Mouse (Mus musculus) thymus, adult 2 months (tissue): Measurements from ENCODE around the gene Mthfd2. TPM values are rescaled to one million over a fixed set of nuclear protein-coding genes. Genes with fewer than 3 reads are reported as not detected.

ENCODE experiments used
- DNase-seq: peaks from one replicate; pipeline ENCODE4 v3.0.0; 2021
- H3K27ac ChIP-seq: fragments of 200-500 bp; 2 replicates; pipeline ENCODE4 v1.5.1; 2012; ENCODE audit warnings: low read length, control low read depth; ENCODE audit not compliant: control insufficient read depth, insufficient read depth
- H3K27me3 ChIP-seq: fragments of 200-500 bp; 2 replicates; pipeline ENCODE4 v1.6.1; 2012; ENCODE audit warnings: mild to moderate bottlenecking, low read length, moderate library complexity, mixed read lengths; ENCODE audit not compliant: control insufficient read depth, insufficient read depth
- H3K36me3 ChIP-seq: fragments of 200-500 bp; 2 replicates; pipeline ENCODE4 v1.6.1; 2012; ENCODE audit warnings: mild to moderate bottlenecking, low read length, moderate library complexity; ENCODE audit not compliant: control insufficient read depth, insufficient read depth
- H3K4me1 ChIP-seq: fragments of 200-500 bp; replicated peaks from 2 replicates; pipeline ENCODE4 v1.6.1; 2012; ENCODE audit warnings: low read length; ENCODE audit not compliant: control insufficient read depth, insufficient read depth
- H3K4me3 ChIP-seq: fragments of 200-500 bp; 2 replicates; pipeline ENCODE4 v1.5.1; 2012; ENCODE audit warnings: mild to moderate bottlenecking, low read length, control low read depth, moderate library complexity; ENCODE audit not compliant: control insufficient read depth, insufficient read depth
- CTCF ChIP-seq: fragments of 200-500 bp; IDR thresholded peaks from 2 replicates; pipeline ENCODE4 v1.5.1; 2012; ENCODE audit warnings: mild to moderate bottlenecking, control low read depth, low read length, moderate library complexity, borderline replicate concordance; ENCODE audit not compliant: control insufficient read depth, poor library complexity, insufficient read depth; ENCODE audit errors: extremely low read depth
- POLR2A ChIP-seq: fragments of 200-500 bp; IDR thresholded peaks from 2 replicates; pipeline ENCODE4 v1.6.1; 2012; ENCODE audit warnings: mild to moderate bottlenecking, low read length, control low read depth, moderate library complexity; ENCODE audit not compliant: control insufficient read depth, poor library complexity, insufficient read depth; ENCODE audit errors: extremely low read depth
- WGBS: fragments of 180-500 bp; shearing (Covaris S2); methylation state at CpG from one replicate; pipeline ENCODE4 v1.1.7; 2018; 5-methylcytosine and 5-hydroxymethylcytosine counted together
- polyA plus RNA-seq: library from polyadenylated mRNA; depleted of rRNA; stranded (reverse); fragments of >200 nt; gene quantifications from 2 replicates; pipeline ENCODE4 v1.2.3, GENCODE M21; 2012

The Mthfd2 gene
- polyA plus RNA-seq, 1 experiment = 15.9 TPM

DNA sequence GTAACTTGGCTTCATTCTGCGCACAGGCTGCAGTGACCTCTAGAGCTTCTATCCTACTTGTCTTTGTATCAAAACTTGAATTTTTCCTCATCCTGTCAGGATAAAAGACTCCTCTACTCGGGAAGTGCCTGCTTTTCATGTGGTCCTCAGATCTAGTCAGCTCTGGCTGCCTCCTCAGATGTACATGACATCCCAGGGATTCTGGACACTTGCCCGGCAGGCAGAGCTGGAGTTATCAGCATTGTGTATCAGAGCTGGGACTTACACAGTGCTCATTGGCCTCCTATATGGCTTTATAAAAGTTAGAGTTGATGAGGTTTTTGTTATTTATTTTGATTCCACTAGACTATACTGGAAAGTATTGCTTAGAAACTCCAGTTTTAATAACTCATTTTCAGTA is 15.7 kb upstream of the Mthfd2 start:
- WGBS = 88% methylated on average over 3 of the region's 3 CpGs
- Histone ChIP-seq H3K4me3 (no peak overlapping the region), H3K36me3 (peaks cover 67% of the 10 kb centered on the region), H3K27ac (no peak overlapping the region), H3K4me1 (no peaks in the 10 kb centered on the region), H3K27me3 (no peaks in the 10 kb centered on the region)
- no peak for TF ChIP-seq CTCF
- no peak for TF ChIP-seq POLR2A
- no peak for DNase-seq

DNA sequence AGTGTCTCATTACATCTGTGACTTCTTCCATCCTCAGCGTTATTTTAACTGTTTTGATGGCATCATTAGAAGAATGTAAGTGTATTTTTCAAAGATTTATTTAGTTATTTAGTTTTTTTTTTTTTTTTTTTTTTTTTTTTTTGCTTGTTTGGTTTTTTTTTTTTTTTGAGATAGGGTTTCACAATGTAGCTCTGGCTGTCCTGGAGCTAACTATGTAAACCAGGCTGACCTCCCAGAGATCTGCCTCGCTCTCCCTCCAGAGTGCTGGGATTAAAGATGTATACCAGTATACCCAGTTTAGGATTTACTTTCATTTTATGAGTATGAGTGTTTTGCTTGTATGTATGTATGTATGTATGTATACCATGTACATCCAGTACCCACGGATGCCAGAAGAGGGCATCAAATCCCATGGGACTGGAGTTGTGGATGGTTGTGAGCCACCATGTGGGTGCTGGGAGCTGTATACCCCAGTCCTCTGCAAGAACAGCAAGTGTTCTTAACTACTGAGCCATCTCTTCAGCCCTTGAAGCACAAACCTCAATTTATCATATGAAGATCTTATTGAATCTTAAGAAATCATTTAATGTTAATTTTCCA is 2.0 kb upstream of the Mthfd2 start:
- no peak for TF ChIP-seq CTCF
- Histone ChIP-seq H3K4me3 (no peak overlapping the region), H3K4me1 (peaks cover 5% of the 10 kb centered on the region), H3K27me3 (no peaks in the 10 kb centered on the region), H3K36me3 (peaks cover 35% of the 10 kb centered on the region), H3K27ac (no peak overlapping the region)
- no peak for DNase-seq
- WGBS = 91% methylated on average over 3 of the region's 3 CpGs

DNA sequence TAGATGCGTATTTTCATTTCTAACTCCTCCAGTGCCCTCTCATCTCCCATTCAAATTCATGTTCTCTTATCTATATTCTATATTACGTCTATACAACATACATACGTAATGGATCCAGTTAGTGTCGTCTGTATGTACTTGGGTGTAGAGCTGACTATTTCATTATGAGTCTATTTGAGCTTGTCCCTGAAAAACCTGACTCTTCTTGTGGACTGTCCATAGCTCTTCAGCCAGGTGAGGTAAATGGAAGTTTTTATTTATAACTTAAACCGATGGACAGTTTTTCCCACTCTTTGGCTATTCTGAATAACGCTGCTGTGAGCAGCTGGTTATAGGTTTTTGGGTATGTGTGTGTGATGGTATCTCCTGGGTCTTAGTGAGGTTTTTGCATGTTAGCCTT is 1.1 kb upstream of the Mthfd2 start:
- Histone ChIP-seq H3K36me3 (peaks cover 26% of the 10 kb centered on the region), H3K27ac (no peak overlapping the region), H3K27me3 (no peaks in the 10 kb centered on the region), H3K4me1 (peaks cover 5% of the 10 kb centered on the region), H3K4me3 (peak overlapping the region; percentile 77; the same call in 1 of the 2 replicates)
- WGBS = 33% methylated on average over 6 of the region's 6 CpGs
- no peak for DNase-seq
- TF ChIP-seq CTCF (no peak), POLR2A (no peak)

DNA sequence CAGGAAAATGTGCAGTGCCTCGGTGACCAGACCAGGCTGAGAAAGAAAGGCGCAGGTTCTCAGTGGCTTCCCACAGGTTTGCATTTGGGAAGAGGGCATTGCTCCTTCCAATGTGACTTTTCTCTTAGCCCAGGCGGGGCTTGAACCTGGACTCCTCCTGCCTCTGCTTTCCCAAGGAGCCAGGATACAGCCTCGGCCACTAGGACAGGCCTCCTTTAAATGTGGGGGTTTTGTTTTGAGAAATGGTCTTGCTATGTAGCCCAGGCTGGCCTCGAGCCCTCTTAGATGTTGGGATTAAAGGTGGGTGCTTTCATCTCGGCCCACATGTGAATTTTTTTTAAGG is 657 bp upstream of the Mthfd2 start:
- under 1% methylated on average over 6 of the region's 6 CpGs for WGBS
- peaks cover 22% of the 10 kb centered on the region for H3K36me3 ChIP-seq
- H3K27me3 ChIP-seq = no peaks in the 10 kb centered on the region
- DNase-seq = no peak
- peak overlapping the region; percentile 77 for H3K4me3 ChIP-seq
- TF ChIP-seq CTCF (no peak), POLR2A (no peak)
- H3K27ac ChIP-seq = no peak overlapping the region
- H3K4me1 ChIP-seq = peaks cover 5% of the 10 kb centered on the region

DNA sequence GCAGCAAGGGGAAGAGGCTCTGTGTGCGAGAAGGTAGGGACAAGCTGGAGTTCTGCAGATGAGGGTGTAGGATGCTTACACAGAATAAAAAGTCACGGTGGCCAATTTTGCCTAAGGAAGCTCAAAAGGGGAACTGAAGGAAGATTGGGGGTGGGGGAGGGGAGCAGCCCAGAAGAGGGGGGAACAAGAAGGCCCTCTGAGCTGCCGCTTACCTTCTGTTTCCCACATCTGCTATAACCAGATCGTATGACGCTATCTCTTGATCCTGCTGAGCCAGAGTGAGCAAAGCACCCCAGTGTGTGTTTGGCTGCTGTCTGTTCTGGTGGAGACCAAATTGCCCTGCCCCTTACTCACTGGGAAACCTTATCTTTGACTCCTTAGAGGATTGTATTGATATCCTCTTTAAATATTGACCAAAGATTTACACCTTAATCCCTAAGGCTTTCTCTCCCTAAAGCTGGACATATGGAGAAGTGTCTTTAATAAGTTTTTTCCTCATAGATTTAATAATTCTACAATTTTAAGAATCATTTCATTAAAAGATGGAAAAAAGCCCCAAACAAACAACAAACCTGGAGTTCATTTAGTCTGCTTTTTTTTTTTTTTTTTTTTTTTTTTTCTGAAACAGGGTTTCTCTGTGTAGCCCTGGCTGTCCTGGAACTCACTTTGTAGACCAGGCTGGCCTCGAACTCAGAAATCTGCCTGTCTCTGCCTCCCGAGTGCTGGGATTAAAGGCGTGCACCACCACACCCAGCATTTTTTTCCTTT is 1.9 kb downstream of the Mthfd2 start:
- no peak for DNase-seq
- no peak overlapping the region for H3K27ac ChIP-seq
- TF ChIP-seq POLR2A (no peak), CTCF (no peak)

DNA sequence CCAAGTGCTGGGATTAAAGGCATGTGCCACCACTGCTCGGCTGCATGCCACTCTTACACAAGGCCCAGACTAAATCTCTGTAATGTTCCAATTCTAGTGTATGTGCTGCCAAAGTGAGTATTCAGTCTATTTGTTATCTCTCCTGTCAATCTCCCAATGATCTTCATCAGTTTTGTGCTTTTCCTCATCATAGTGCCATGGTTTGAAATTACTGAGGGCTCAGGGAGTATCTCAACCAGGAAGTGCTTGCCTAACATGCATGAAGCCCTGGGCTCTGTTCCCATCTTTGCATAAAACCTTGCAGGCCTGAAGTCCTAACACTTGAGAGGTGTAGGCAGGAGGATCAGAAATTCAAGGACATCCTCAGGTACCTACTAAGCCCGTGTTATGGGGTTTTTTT is 2.9 kb downstream of the Mthfd2 start:
- DNase-seq = no peak
- 55% methylated on average over 2 of the region's 2 CpGs for WGBS
- TF ChIP-seq POLR2A (no peak), CTCF (no peak)
- no peak overlapping the region for H3K27ac ChIP-seq
- H3K4me3 ChIP-seq = no peak overlapping the region
- no peaks in the 10 kb centered on the region for H3K36me3 ChIP-seq
- H3K4me1 ChIP-seq = peaks cover 5% of the 10 kb centered on the region
- H3K27me3 ChIP-seq = no peaks in the 10 kb centered on the region

More for the DNA sequence above, 1.9 kb downstream of the Mthfd2 start:
- Histone ChIP-seq H3K36me3 (peaks cover 1% of the 10 kb centered on the region; the same call in 1 of the 2 replicates), H3K4me1 (peaks cover 5% of the 10 kb centered on the region), H3K4me3 (no peak overlapping the region), H3K27me3 (no peaks in the 10 kb centered on the region)
- 61% methylated on average over 8 of the region's 8 CpGs for WGBS

DNA sequence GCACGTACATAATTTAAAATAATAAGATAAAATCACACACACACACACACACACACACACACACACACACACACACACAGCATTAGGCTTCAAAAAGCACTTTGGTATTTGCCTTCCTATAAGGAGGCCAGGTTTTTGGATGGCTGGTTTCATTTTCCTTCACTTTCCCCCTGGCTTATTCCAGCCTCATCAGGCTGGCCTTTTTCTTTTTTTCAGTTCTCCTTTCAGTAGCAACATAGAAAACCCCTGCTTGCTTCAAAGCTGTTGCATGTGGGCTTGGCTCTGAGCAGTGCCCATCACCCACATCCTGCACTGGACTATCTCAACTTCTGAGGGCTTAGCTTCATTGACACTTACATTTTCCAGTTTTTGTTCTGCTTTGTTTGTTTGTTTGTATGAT is 3.8 kb downstream of the Mthfd2 start:
- Histone ChIP-seq H3K4me3 (no peak overlapping the region), H3K27me3 (no peaks in the 10 kb centered on the region), H3K27ac (no peak overlapping the region), H3K36me3 (no peaks in the 10 kb centered on the region), H3K4me1 (peaks cover 5% of the 10 kb centered on the region)
- 18% methylated on average over 1 of the region's 1 CpGs for WGBS
- TF ChIP-seq CTCF (no peak), POLR2A (no peak)
- DNase-seq = no peak
